Mouse (Mus musculus): ENCODE results near the gene Shisal2a. TPM values are rescaled to one million over a fixed set of nuclear protein-coding genes. Genes with fewer than 3 reads are reported as not detected.

Gene Shisal2a
- polyA plus RNA-seq, 1 experiment from 2014 or later, result 1.1 TPM

DNA sequence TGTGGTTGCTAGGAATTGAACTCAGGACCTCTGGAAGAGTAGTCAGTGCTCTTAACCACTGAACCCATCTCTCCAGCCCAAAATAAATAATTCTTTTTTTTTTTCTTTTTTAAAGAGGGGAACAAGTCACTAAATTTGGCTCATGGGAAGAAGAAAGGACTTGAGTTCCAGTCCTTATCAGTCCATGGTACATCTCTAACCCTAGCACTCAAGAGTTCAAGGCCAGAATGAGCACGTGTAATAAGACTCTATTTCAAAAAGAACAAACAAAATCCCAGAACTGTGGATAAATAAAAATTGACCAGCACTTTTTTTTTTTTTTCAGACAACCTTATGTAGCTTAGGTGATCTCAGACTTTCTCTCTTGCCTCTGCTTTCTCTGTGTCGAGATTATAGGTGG is 46.4 kb downstream of the Shisal2a start:
- H3K9me3 ChIP-seq, result no peaks in the 10 kb centered on the region
- peaks cover 83% of the 10 kb centered on the region for H3K36me3 ChIP-seq
- 63% methylated on average over 2 of the region's 2 CpGs for WGBS
- H3K4me1 ChIP-seq, result peaks cover 19% of the 10 kb centered on the region
- H3K4me3 ChIP-seq, result no peak overlapping the region
- H3K4me2 ChIP-seq, result no peak overlapping the region
- no peak overlapping the region for H3K9ac ChIP-seq
- no peaks in the 10 kb centered on the region for H3K27me3 ChIP-seq (replicated peaks)
- no peak overlapping the region for H3K27ac ChIP-seq (replicated peaks)
- no peak for ATAC-seq (ENCODE audit: extremely low read depth, insufficient number of reproducible peaks, low FRiP score, low TSS enrichment)

DNA sequence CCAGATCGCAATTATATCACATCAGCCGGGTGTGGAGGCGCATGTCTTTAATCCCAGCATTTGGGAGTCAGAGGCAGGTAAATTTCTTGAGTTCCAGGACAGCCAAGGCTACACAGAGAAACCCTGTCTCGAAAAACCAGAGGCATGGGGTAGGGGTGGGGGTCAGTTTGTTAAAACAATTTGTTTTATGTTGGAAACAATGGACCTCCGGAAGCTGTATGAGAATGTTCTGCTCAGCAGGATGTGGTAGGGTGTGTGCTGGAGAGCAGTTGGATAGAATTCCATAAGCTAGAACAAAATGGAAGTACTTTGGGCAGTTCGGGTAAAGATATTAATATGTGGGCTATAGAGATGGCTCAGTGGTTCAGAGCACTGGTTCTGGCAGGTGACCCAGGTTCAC is 47.7 kb downstream of the Shisal2a start:
- H3K4me2 ChIP-seq, result no peak overlapping the region
- H3K36me3 ChIP-seq, result peaks cover 83% of the 10 kb centered on the region
- H3K27ac ChIP-seq (replicated peaks), result no peak overlapping the region
- 85% methylated on average over 6 of the region's 6 CpGs for WGBS
- H3K4me3 ChIP-seq, result no peak overlapping the region
- H3K9me3 ChIP-seq, result no peaks in the 10 kb centered on the region
- no peak overlapping the region for H3K9ac ChIP-seq
- H3K4me1 ChIP-seq, result peaks cover 29% of the 10 kb centered on the region
- H3K27me3 ChIP-seq (replicated peaks), result no peaks in the 10 kb centered on the region
- no peak for ATAC-seq (ENCODE audit: extremely low read depth, insufficient number of reproducible peaks, low FRiP score, low TSS enrichment)

DNA sequence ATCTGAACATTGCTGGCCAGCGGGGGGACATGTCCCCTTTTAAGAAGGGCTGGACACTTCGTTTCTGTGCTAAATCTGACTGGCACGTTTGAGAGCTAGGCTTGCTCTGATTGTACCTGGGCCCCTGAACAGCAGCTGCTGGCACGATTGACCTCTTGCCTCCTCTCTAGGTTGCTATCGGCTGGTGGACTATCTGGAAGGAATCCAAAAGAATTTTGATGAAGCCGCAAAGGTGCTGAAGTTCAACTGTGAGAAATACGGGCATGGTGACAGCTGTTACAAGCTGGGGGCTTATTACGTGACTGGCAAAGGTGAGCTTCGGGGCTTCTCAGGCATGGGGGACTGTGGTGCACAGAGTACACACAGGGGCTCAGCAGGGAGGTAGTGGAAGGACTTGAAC is 51.1 kb downstream of the Shisal2a start:
- no peaks in the 10 kb centered on the region for H3K9me3 ChIP-seq
- WGBS, result 53% methylated on average over 9 of the region's 9 CpGs
- H3K4me2 ChIP-seq, result peak overlapping the region; percentile 7; the same call in 1 of the 2 replicates
- peaks cover 31% of the 10 kb centered on the region for H3K4me1 ChIP-seq
- no peak overlapping the region for H3K4me3 ChIP-seq
- peak overlapping the region; percentile 76 for H3K27ac ChIP-seq (replicated peaks)
- no peak for ATAC-seq (ENCODE audit: extremely low read depth, insufficient number of reproducible peaks, low FRiP score, low TSS enrichment)
- peaks cover 61% of the 10 kb centered on the region for H3K36me3 ChIP-seq
- peak overlapping the region; percentile 54; the same call in 1 of the 2 replicates for H3K9ac ChIP-seq
- H3K27me3 ChIP-seq (replicated peaks), result no peaks in the 10 kb centered on the region

DNA sequence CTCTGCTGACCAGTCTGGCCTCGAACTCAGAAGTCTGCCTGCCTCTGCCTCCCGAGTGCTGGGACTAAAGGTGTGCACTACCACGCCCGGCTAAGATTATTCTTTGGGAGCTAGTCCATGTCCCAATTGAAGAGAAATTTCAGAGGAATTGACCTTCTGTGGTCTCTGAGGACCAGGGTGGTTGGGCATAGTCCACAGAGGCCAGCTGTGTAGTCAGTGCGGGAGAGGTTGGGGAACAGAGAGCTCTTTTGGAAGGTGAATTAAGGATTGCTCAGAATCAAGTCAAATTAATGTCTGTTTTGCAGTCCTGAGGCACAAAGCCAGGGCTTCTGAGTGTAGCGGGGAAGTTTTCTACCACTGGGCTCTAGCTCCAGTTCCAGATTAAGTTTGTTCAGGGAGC is 53.3 kb downstream of the Shisal2a start:
- peaks cover 40% of the 10 kb centered on the region for H3K36me3 ChIP-seq
- no peak overlapping the region for H3K4me2 ChIP-seq
- no peaks in the 10 kb centered on the region for H3K27me3 ChIP-seq (replicated peaks)
- 98% methylated on average over 6 of the region's 6 CpGs for WGBS
- no peaks in the 10 kb centered on the region for H3K9me3 ChIP-seq
- H3K4me3 ChIP-seq, result no peak overlapping the region
- H3K27ac ChIP-seq (replicated peaks), result no peak overlapping the region
- no peak for ATAC-seq (ENCODE audit: extremely low read depth, insufficient number of reproducible peaks, low FRiP score, low TSS enrichment)
- H3K9ac ChIP-seq, result no peak overlapping the region
- H3K4me1 ChIP-seq, result peaks cover 31% of the 10 kb centered on the region

DNA sequence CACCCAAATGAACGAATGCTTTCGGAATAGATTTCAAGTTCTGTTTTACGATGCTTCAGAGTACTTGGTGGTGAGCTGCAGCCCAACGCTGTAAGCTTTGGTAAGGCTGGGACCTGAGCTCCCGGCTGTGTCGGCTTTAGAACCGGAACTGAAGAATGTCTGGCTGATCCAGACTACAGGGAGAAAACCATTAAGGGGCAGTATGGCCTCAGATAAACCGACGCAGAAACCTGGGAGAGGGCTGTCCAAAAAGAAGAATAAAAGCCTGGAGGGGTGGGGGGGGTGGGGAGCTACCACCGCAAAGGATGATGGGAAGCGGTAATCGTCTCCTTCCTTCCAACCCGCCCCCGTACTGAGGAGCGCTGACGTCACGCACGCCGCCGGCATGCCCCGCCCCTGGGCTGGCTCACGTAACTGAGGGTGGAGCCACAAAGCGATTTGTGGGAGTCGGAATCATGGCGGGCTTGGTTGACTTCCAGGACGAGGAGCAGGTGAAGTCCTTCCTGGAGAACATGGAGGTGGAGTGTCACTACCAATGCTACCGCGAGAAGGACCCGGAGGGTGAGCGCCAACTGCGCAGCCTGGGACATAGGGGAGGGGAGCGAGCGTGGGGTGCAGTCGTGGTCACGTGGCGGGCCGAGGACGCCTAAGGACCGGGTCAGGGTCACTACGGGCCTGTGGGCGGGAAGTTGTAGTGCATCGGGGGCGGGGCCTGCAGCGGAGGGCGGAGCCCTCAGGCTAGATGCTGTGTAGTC is 55.2 kb downstream of the Shisal2a start, which contains the start of gene Coa7:
Gene Coa7 (plus strand): TSS at position 411 of the 755 bp plus-strand sequence.
- Histone ChIP-seq H3K27ac (replicated peaks) (peak within 1 kb of the TSS; percentile 93), H3K9ac (peak within 1 kb of the TSS; percentile 85), H3K4me3 (peak within 1 kb of the TSS; percentile 80), H3K27me3 (replicated peaks) (no peaks in the 10 kb centered on the region), H3K4me2 (peak within 1 kb of the TSS; percentile 78), H3K9me3 (no peaks in the 10 kb centered on the region), H3K36me3 (peaks cover 21% of the 10 kb centered on the region), H3K4me1 (peaks cover 34% of the 10 kb centered on the region)
- WGBS, result under 1% methylated on average over 45 of the region's 45 CpGs
- peak; percentile 96 for ATAC-seq (ENCODE audit: extremely low read depth, insufficient number of reproducible peaks, low FRiP score, low TSS enrichment)

DNA sequence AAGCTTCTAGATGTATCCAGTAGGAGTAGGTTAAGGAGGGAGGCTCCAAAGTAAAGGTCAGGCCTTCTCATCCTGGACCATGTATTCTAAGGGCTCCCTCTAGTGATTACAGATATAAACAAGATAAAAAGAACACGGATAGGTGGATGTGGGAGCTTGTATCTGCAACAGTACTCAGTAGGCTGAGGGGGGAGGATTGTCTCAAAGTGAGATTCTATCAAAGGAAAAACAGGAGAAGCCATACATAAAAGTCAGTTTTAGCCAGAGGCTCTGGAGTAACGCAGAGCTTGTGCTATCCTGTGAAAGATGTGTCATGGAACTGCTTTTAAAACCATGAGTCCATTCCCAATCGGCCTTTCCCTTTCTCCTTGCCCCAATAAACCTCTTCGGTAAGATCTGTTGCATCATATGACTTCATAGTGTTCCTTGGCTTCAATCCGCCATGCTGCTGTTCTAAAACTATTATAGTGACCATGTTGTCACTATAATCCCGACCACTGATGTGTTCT is 56.0 kb downstream of the Shisal2a start:
- peak overlapping the region; percentile 80 for H3K4me3 ChIP-seq
- ATAC-seq (ENCODE audit: extremely low read depth, insufficient number of reproducible peaks, low FRiP score, low TSS enrichment), result no peak
- peak overlapping the region; percentile 93 for H3K27ac ChIP-seq (replicated peaks)
- WGBS, result 37% methylated on average over 6 of the region's 6 CpGs
- no peaks in the 10 kb centered on the region for H3K9me3 ChIP-seq
- peaks cover 13% of the 10 kb centered on the region for H3K36me3 ChIP-seq
- H3K4me1 ChIP-seq, result peaks cover 30% of the 10 kb centered on the region
- H3K9ac ChIP-seq, result peak overlapping the region; percentile 85
- H3K27me3 ChIP-seq (replicated peaks), result no peaks in the 10 kb centered on the region
- peak overlapping the region; percentile 78 for H3K4me2 ChIP-seq

DNA sequence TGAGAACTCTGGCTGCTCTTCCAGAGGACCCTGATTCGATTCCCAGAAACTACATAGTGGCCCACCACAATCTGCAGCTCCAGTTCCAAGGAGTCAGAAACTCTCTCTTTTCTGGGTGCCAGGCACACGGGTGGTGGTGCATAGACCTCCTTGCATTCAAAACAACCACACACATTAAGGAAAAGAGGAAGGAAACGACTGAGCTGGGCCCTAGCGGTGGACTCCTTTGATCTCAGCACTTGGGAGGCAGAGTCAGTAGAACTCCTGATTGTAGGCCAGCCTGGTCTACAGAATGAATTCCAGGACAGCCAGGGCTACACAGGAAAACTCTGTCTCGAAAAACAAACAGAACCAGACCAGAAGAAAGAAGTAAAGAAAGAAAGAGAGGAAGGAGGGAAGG is 59.6 kb downstream of the Shisal2a start:
- no peaks in the 10 kb centered on the region for H3K36me3 ChIP-seq
- no peak overlapping the region for H3K9ac ChIP-seq
- H3K4me3 ChIP-seq, result no peak overlapping the region
- H3K4me2 ChIP-seq, result no peak overlapping the region
- ATAC-seq (ENCODE audit: extremely low read depth, insufficient number of reproducible peaks, low FRiP score, low TSS enrichment), result no peak
- no peaks in the 10 kb centered on the region for H3K9me3 ChIP-seq
- WGBS, result 63% methylated on average over 5 of the region's 5 CpGs
- H3K27ac ChIP-seq (replicated peaks), result 0 out of 2 replicates have a peak overlapping the region, but pooled peaks have one; percentile 37
- H3K4me1 ChIP-seq, result peaks cover 23% of the 10 kb centered on the region
- no peaks in the 10 kb centered on the region for H3K27me3 ChIP-seq (replicated peaks)

DNA sequence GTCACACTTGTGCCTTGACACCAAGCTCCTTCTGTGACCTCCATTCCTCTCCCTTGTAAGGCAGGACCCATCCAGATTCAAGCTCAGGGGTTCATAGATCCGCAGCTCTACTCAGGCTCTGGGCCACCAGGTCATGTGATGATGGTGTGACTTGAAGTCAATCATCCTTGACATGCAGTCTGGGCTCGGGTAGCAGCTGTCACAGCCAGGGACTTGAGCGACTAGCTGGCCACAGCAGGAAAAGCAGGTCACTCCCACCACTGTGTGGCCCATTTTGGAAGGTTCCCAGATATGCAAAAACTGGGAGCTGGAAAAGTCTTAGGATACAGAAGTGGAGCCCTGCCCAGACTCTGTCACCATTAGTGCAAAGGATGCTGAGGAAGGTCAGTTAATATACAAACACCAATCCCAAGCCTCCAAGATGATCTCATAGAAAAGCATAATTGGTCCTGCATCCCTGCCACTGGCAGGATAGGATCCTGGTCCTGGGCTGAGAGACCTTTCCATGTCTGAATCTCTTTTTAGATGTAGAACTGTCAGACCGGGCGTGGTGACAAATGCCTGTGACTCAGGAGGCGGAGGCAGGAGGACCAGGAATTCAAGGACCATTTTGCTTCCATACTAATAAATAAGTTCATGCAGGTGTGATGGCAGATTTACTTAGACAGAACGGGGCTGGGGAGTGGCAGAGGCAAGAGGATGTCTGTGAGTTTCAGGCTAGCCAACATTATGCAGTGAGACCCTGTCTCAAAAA is 62.3 kb downstream of the Shisal2a start:
- Histone ChIP-seq H3K9ac (no peak overlapping the region), H3K27me3 (replicated peaks) (no peaks in the 10 kb centered on the region), H3K4me3 (no peak overlapping the region), H3K4me2 (no peak overlapping the region), H3K4me1 (peaks cover 17% of the 10 kb centered on the region), H3K9me3 (no peaks in the 10 kb centered on the region), H3K36me3 (no peaks in the 10 kb centered on the region), H3K27ac (replicated peaks) (no peak overlapping the region)
- no peak for ATAC-seq (ENCODE audit: extremely low read depth, insufficient number of reproducible peaks, low FRiP score, low TSS enrichment)
- 67% methylated on average over 7 of the region's 7 CpGs for WGBS

DNA sequence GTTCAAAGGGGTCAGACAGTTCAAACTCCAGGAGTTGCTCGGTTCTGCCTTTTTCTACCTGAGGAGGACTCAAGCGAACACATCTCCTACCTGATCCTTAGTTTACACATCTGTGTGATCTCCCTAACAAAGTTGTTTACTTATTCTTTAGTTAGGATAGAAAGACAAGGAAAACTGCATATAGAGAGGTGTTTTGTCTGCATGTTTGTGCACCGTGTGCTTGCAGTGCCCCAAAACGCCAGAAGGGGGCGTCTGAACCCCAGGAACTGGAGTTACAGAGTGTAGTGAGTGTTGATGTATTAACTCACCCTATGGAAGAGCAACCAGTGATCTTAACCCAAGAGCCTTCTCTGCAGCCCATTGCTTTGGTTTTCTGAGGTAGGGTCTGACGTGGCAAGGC is 63.4 kb downstream of the Shisal2a start:
- Histone ChIP-seq H3K4me1 (peaks cover 17% of the 10 kb centered on the region), H3K4me2 (no peak overlapping the region), H3K9ac (no peak overlapping the region), H3K9me3 (no peaks in the 10 kb centered on the region), H3K27ac (replicated peaks) (no peak overlapping the region), H3K27me3 (replicated peaks) (no peaks in the 10 kb centered on the region), H3K36me3 (no peaks in the 10 kb centered on the region), H3K4me3 (no peak overlapping the region)
- WGBS, result 70% methylated on average over 6 of the region's 6 CpGs
- no peak for ATAC-seq (ENCODE audit: extremely low read depth, insufficient number of reproducible peaks, low FRiP score, low TSS enrichment)

DNA sequence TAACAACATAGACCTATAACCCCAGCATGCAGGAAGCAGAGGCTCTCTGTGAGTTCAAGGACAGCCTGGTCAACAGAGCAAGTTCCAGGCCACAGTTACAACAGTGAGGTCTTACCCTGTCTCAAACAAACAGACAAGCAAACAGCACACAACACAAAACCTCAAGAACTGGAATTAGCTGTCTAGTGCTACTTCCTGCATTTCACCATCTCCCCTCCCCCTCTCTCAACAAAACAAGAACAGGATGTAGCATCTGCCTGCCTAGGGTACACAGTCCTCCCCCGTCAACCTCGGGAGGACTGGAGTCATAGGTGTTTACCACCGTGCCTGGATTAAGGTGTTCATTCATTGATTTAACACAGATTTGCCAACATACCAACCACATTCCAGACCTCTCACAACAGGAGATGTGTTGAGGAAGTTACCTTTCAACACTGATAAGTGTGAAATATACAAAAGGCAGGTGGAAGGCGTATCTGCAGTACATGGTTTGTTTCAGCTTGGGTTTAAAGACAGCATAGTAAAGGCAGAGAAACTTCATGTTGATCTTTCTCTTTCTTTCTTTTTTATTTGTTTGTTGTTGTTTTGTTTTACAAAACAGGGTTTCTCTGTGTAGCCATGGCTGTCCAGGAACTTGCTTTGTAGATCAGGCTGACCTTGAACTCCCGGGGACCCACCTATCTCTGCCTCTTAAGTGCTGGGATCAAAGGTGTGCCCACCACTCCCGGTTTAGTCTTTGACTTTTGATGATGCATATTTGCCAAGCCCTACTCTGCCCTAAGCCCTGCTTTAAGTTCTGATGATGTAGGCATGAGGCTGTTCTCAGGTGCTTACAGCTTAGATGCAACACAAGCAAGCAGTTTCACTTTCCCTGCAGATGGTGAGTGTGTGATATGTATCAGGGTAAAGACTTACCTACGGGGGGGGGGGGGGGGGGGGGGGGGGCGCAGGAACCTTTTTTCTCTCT is 64.2 kb downstream of the Shisal2a start:
- Histone ChIP-seq H3K36me3 (no peaks in the 10 kb centered on the region), H3K9ac (no peak overlapping the region), H3K27me3 (replicated peaks) (no peaks in the 10 kb centered on the region), H3K27ac (replicated peaks) (no peak overlapping the region), H3K4me2 (0 out of 2 replicates have a peak overlapping the region, but pooled peaks have one; percentile 8), H3K9me3 (no peaks in the 10 kb centered on the region), H3K4me3 (no peak overlapping the region), H3K4me1 (peaks cover 17% of the 10 kb centered on the region)
- ATAC-seq (ENCODE audit: extremely low read depth, insufficient number of reproducible peaks, low FRiP score, low TSS enrichment), result no peak
- WGBS, result 22% methylated on average over 7 of the region's 8 CpGs
